Comparison of ENCODE assay signal across 26 mouse cellular contexts in genomic region chr4:14079497-14079896, GRCm38 (mm10).
DNase-seq lines count a peak whose midpoint lies in the region; ATAC-seq and TF ChIP-seq lines count a peak whose summit lies in the region.
"Had no signal": no experiment of that assay in that cellular context is flagged by ENCODE, and none has a peak within 500 bp of the region (broad histone marks: within the 10 kb centered on the region; RNA-seq: fewer than 3 reads in every experiment).

No protein-coding gene starts in this region.

- TF ChIP-seq CTCF in hindbrain, postnatal 0 days (IDR thresholded peaks at IDR 0.05; ENCODE audit: low read depth), result no peak
- no peak for TF ChIP-seq CTCF in midbrain, postnatal 0 days (IDR thresholded peaks at IDR 0.05)

- ATAC-seq in hindbrain, embryonic 11.5 days (ENCODE audit: low FRiP score), result peak; percentile 63
- no peak for ATAC-seq in hindbrain, postnatal 0 days
- ATAC-seq in midbrain, postnatal 0 days (ENCODE audit: low FRiP score), result 0 out of 2 replicates have a peak, but pooled peaks have one; percentile 23
- ATAC-seq in midbrain, embryonic 15.5 days (replicated peaks), result no peak; the same call in 1 of the 2 replicates
- 0 out of 2 replicates have a peak, but pooled peaks have one; percentile 29 for ATAC-seq in embryonic facial prominence, embryonic 11.5 days (replicated peaks; ENCODE audit: insufficient number of reproducible peaks, low FRiP score, low TSS enrichment, low read depth)
- ATAC-seq: inflammation-experienced regulatory T-cells, adult 6 months had no signal

- no peak overlapping the region for H3K9ac ChIP-seq in hindbrain, embryonic 11.5 days (ENCODE audit: low read depth, low read length)
- no peak overlapping the region for H3K9ac ChIP-seq in hindbrain, postnatal 0 days (replicated peaks; ENCODE audit: low read length)
- H3K9ac ChIP-seq in midbrain, postnatal 0 days (replicated peaks; ENCODE audit: low read length, poor library complexity, severe bottlenecking), result no peak overlapping the region
- no peak overlapping the region for H3K9ac ChIP-seq in midbrain, embryonic 15.5 days
- H3K9ac ChIP-seq in embryonic facial prominence, embryonic 11.5 days (replicated peaks; ENCODE audit: low read length), result no peak overlapping the region
- H3K9ac ChIP-seq: embryonic facial prominence, embryonic 13.5 days; forebrain, embryonic 12.5 days; kidney, embryonic 15.5 days; limb, embryonic 12.5 days; liver, embryonic 15.5 days; lung, embryonic 15.5 days; neural tube, embryonic 15.5 days had no signal

- no peaks in the 10 kb centered on the region for H3K27me3 ChIP-seq in hindbrain, embryonic 11.5 days (ENCODE audit: control insufficient read depth, insufficient read depth, low read length)
- H3K27me3 ChIP-seq in hindbrain, postnatal 0 days (ENCODE audit: insufficient read depth, low read length), result no peaks in the 10 kb centered on the region
- H3K27me3 ChIP-seq in midbrain, postnatal 0 days (ENCODE audit: insufficient read depth, low read length), result no peaks in the 10 kb centered on the region
- no peaks in the 10 kb centered on the region for H3K27me3 ChIP-seq in midbrain, embryonic 15.5 days (replicated peaks)
- H3K27me3 ChIP-seq in embryonic facial prominence, embryonic 11.5 days (ENCODE audit: control insufficient read depth, insufficient read depth, low read length), result no peaks in the 10 kb centered on the region
- H3K27me3 ChIP-seq: embryonic facial prominence, embryonic 13.5 days; forebrain, embryonic 12.5 days; kidney, embryonic 15.5 days; limb, embryonic 12.5 days; liver, embryonic 15.5 days; lung, embryonic 15.5 days; neural tube, embryonic 15.5 days had no signal

- H3K4me3 ChIP-seq in hindbrain, embryonic 11.5 days (ENCODE audit: low read depth, low read length), result no peak overlapping the region
- H3K4me3 ChIP-seq in hindbrain, postnatal 0 days (ENCODE audit: low read length), result no peak overlapping the region
- no peak overlapping the region for H3K4me3 ChIP-seq in midbrain, postnatal 0 days (ENCODE audit: low read depth, low read length)
- H3K4me3 ChIP-seq in midbrain, embryonic 15.5 days, result no peak overlapping the region
- no peak overlapping the region for H3K4me3 ChIP-seq in embryonic facial prominence, embryonic 11.5 days (ENCODE audit: low read depth, low read length)
- H3K4me3 ChIP-seq: embryonic facial prominence, embryonic 13.5 days; forebrain, embryonic 12.5 days; kidney, embryonic 15.5 days; limb, embryonic 12.5 days; liver, embryonic 15.5 days; lung, embryonic 15.5 days; neural tube, embryonic 15.5 days had no signal

- no peaks in the 10 kb centered on the region for H3K4me1 ChIP-seq in hindbrain, embryonic 11.5 days (replicated peaks; ENCODE audit: control insufficient read depth, insufficient read depth, low read length)
- H3K4me1 ChIP-seq in hindbrain, postnatal 0 days (ENCODE audit: insufficient read depth, low read length), result no peaks in the 10 kb centered on the region
- H3K4me1 ChIP-seq in midbrain, postnatal 0 days (ENCODE audit: insufficient read depth, low read length), result no peaks in the 10 kb centered on the region
- H3K4me1 ChIP-seq in midbrain, embryonic 15.5 days, result no peaks in the 10 kb centered on the region
- H3K4me1 ChIP-seq in embryonic facial prominence, embryonic 11.5 days (ENCODE audit: control insufficient read depth, insufficient read depth, low read length), result 0 out of 2 replicates have a peak, but pooled peaks cover 2% of the 10 kb centered on the region
- H3K4me1 ChIP-seq: kidney, embryonic 15.5 days; liver, embryonic 15.5 days; lung, embryonic 15.5 days; neural tube, embryonic 15.5 days had no signal

- H3K27ac ChIP-seq in hindbrain, embryonic 11.5 days (ENCODE audit: low read depth, low read length), result no peak overlapping the region
- H3K27ac ChIP-seq in hindbrain, postnatal 0 days, result no peak overlapping the region
- no peak overlapping the region for H3K27ac ChIP-seq in midbrain, postnatal 0 days (ENCODE audit: low read depth, low read length)
- no peak overlapping the region for H3K27ac ChIP-seq in midbrain, embryonic 15.5 days
- no peak overlapping the region for H3K27ac ChIP-seq in embryonic facial prominence, embryonic 11.5 days (replicated peaks; ENCODE audit: low read depth, low read length)
- H3K27ac ChIP-seq: embryonic facial prominence, embryonic 13.5 days; forebrain, embryonic 12.5 days; kidney, embryonic 15.5 days; limb, embryonic 12.5 days; liver, embryonic 15.5 days; lung, embryonic 15.5 days; neural tube, embryonic 15.5 days had no signal

- H3K9me3 ChIP-seq in hindbrain, embryonic 11.5 days (ENCODE audit: control insufficient read depth, low read length), result no peaks in the 10 kb centered on the region
- H3K9me3 ChIP-seq in hindbrain, postnatal 0 days (ENCODE audit: low read length), result no peaks in the 10 kb centered on the region
- H3K9me3 ChIP-seq in midbrain, postnatal 0 days (ENCODE audit: low read length), result no peaks in the 10 kb centered on the region
- no peaks in the 10 kb centered on the region for H3K9me3 ChIP-seq in midbrain, embryonic 15.5 days
- no peaks in the 10 kb centered on the region for H3K9me3 ChIP-seq in embryonic facial prominence, embryonic 11.5 days (replicated peaks; ENCODE audit: control insufficient read depth, low read length)
- H3K9me3 ChIP-seq: embryonic facial prominence, embryonic 13.5 days; forebrain, embryonic 12.5 days; kidney, embryonic 15.5 days; limb, embryonic 12.5 days; liver, embryonic 15.5 days; lung, embryonic 15.5 days; neural tube, embryonic 15.5 days had no signal

- no peak overlapping the region for H3K4me2 ChIP-seq in hindbrain, embryonic 11.5 days (replicated peaks; ENCODE audit: low read depth, low read length)
- no peak overlapping the region for H3K4me2 ChIP-seq in hindbrain, postnatal 0 days (ENCODE audit: low read depth, low read length)
- no peak overlapping the region for H3K4me2 ChIP-seq in midbrain, postnatal 0 days (ENCODE audit: low read depth, low read length, poor library complexity, severe bottlenecking)
- no peak overlapping the region for H3K4me2 ChIP-seq in midbrain, embryonic 15.5 days
- H3K4me2 ChIP-seq in embryonic facial prominence, embryonic 11.5 days (ENCODE audit: low read depth, low read length), result no peak overlapping the region
- H3K4me2 ChIP-seq: embryonic facial prominence, embryonic 13.5 days; forebrain, embryonic 12.5 days; heart, embryonic 11.5 days; kidney, embryonic 15.5 days; limb, embryonic 12.5 days; liver, embryonic 15.5 days; lung, embryonic 15.5 days; neural tube, embryonic 15.5 days had no signal

- H3K36me3 ChIP-seq in hindbrain, embryonic 11.5 days (ENCODE audit: control insufficient read depth, insufficient read depth, low read length), result no peaks in the 10 kb centered on the region
- no peaks in the 10 kb centered on the region for H3K36me3 ChIP-seq in hindbrain, postnatal 0 days (ENCODE audit: insufficient read depth, low read length)
- H3K36me3 ChIP-seq in midbrain, postnatal 0 days (ENCODE audit: insufficient read depth, low read length), result no peaks in the 10 kb centered on the region
- H3K36me3 ChIP-seq in midbrain, embryonic 15.5 days (replicated peaks), result no peaks in the 10 kb centered on the region
- H3K36me3 ChIP-seq in embryonic facial prominence, embryonic 11.5 days (replicated peaks; ENCODE audit: control insufficient read depth, insufficient read depth, low read depth, low read length), result no peaks in the 10 kb centered on the region
- H3K36me3 ChIP-seq: embryonic facial prominence, embryonic 13.5 days; forebrain, embryonic 12.5 days; kidney, embryonic 15.5 days; limb, embryonic 12.5 days; liver, embryonic 15.5 days; lung, embryonic 15.5 days; neural tube, embryonic 15.5 days had no signal

- DNase-seq in hindbrain, embryonic 11.5 days (ENCODE audit: low spot score), result peak; percentile 10
- DNase-seq in hindbrain, postnatal 0 days (ENCODE audit: low spot score), result no peak
- DNase-seq in midbrain, postnatal 0 days (ENCODE audit: low spot score), result peak; percentile 12
- no peak for DNase-seq in embryonic facial prominence, embryonic 11.5 days (ENCODE audit: low spot score)
- no peak for DNase-seq in yolk sac, embryonic 10.5 days (ENCODE audit: low spot score)
- DNase-seq: adrenal gland, postnatal 14 days; B cell, adult 2 months; cerebellum, adult 11 months; gastrocnemius, postnatal 25 days; heart, adult 18-20 months; heart, postnatal 4 days; kidney, adult 11 months; kidney, postnatal 25 days; retina, postnatal 1 day; right cerebral cortex, postnatal 14 days; thymus, postnatal 4 days had no signal

- 28% methylated on average over 2 of the region's 2 CpGs for WGBS in hindbrain, embryonic 11.5 days
- WGBS in hindbrain, postnatal 0 days, result 37% methylated on average over 2 of the region's 2 CpGs
- 43% methylated on average over 2 of the region's 2 CpGs for WGBS in midbrain, postnatal 0 days
- 27% methylated on average over 2 of the region's 2 CpGs for WGBS in midbrain, embryonic 15.5 days
- 51% methylated on average over 2 of the region's 2 CpGs for WGBS in embryonic facial prominence, embryonic 11.5 days

Comparison
In these comparisons a context has a peak if more than half of its experiments do, and no peak if none do; other contexts are left out.
1. ATAC-seq: peak in hindbrain, embryonic 11.5 days (single experiment), midbrain, postnatal 0 days (single experiment) and embryonic facial prominence, embryonic 11.5 days (single experiment); none in hindbrain, postnatal 0 days (single experiment) and midbrain, embryonic 15.5 days (single experiment).
2. DNase-seq: peak in hindbrain, embryonic 11.5 days (single experiment) and midbrain, postnatal 0 days (single experiment); none in hindbrain, postnatal 0 days (single experiment), embryonic facial prominence, embryonic 11.5 days (single experiment) and yolk sac, embryonic 10.5 days (single experiment).